Mouse (Mus musculus) large intestine, adult 2 months (tissue): ENCODE results near the gene Ext2. TPM values are rescaled to one million over a fixed set of nuclear protein-coding genes. Genes with fewer than 3 reads are reported as not detected.

Experiments
- DNase-seq: peaks from one replicate; pipeline ENCODE4 v3.0.0-alpha.2; 2012; ENCODE audit warnings: low read depth, low spot score
- WGBS: fragments of 180-500 bp; shearing (Covaris S2); methylation state at CpG from one replicate; pipeline ENCODE4 v1.1.7; 2018; 5-methylcytosine and 5-hydroxymethylcytosine counted together
- polyA plus RNA-seq: library from polyadenylated mRNA; depleted of rRNA; stranded (reverse); fragments of >200 nt; gene quantifications from 2 replicates; pipeline ENCODE4 v1.2.3, GENCODE M21; 2012

The Ext2 gene
- polyA plus RNA-seq, 1 experiment: 29.6 TPM

DNA sequence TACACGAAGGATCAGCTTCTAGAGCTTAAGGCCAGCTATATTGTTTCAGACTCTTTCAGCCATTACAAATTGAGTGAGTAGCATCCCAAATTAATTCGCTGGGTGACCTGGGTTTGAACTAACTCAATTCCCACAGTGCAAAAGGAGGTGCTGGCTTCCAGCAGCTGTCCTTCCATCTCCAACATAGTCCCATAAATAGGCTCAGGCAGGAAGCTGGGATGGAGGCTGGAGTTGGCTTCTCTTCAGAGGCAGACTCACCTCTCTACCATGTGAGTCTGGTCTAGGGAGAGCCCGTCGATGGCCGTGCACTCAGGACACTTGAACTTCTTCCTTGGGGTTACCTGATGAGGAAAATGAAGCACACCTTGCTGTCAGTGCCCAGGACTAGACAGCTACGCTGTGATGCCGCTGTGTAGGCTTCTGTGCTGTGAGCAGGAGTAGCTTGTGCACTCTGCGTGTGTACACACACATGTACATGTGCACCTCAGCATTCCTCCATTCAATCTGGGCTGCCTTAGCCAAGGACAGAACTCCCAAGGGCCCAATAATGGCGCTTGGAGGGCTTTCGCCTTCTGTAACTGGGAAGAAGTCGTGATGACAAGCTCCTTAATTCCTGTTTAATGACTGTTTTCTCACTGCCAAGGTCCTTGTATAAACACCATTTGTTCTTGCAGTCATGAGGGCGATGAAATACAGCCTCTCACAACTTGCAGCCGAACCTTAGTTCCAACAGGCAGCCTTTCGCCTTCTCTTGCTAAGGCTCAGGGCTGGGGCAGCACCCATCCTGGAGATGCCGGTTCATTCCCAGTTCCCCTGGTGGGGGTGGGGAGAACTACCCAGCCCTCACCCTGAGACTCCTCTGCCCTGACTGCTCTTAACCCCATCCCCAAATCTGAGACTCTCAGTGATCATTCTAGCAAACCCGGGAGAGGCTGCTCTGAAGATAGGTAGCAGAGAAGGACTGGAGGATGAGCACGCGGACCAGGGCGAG, 119.1 kb downstream of the Ext2 start:
- WGBS: 82% methylated on average over 19 of the region's 19 CpGs
- DNase-seq: no peak

DNA sequence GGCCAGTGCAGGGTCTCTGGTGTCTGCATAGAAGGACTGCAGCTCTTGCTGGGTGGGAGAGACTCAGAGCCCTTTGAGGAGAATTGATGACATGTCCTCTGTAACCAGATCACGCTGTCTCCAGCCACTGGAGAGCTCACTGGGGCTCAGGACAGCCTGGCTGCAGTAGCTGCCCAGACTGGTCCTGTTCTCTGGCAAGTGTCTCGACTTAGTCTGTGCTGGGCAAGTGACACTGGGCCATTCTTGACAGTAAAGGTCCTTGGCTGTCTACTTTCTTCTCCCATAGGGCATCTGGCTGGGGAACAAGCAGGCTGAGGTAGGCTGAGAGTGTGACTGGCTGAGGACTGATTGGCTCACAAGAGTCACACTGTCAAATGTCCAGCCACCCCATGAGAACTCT, 123.0 kb downstream of the Ext2 start:
- WGBS: 93% methylated on average over 2 of the region's 2 CpGs

DNA sequence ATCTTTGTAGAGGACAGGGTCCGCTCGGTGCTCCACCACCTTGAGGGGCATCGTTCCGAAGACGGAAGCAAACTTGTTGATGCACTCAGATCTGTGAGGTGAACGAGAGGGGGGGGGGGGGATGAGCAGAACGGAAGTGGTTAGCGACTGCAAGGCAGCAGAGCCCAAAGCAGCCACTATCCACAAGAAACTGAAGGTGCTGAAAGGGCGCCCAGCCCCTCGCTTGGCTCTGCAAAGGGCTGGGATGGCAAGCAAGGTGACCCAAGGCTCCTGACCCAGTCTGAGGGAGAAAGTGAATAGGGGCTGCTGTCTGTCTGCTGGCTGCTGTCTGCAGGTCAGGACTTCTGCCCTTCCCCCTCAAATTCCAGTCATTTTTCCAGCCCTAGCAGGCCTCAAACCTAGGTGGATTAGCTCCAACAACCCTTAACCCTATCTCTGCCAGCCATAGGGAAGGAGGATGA, 126.2 kb downstream of the Ext2 start:
- DNase-seq: no peak
- WGBS: 69% methylated on average over 10 of the region's 10 CpGs

More for the DNA sequence above, 123.0 kb downstream of the Ext2 start:
- DNase-seq: no peak

DNA sequence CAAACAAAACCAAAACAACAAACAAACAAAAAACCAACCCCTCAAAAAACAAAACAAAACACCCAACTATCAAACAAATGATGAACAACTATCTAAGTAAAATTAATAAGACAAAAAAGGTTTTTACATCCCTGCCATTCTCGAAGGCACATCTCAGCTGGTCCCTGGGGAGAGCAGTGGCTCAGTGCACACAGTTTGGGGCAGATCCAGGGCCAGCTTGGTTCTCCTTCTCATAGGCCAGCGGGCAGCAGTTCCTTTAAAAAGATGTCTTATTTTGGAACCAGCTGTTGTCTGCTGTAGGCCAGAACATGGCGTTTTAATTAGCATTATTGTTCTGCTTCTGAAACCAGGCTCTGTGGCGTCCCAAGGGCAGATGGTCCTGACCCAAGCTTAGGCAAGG, 129.3 kb downstream of the Ext2 start:
- DNase-seq: no peak
- WGBS: 80% methylated on average over 4 of the region's 4 CpGs

DNA sequence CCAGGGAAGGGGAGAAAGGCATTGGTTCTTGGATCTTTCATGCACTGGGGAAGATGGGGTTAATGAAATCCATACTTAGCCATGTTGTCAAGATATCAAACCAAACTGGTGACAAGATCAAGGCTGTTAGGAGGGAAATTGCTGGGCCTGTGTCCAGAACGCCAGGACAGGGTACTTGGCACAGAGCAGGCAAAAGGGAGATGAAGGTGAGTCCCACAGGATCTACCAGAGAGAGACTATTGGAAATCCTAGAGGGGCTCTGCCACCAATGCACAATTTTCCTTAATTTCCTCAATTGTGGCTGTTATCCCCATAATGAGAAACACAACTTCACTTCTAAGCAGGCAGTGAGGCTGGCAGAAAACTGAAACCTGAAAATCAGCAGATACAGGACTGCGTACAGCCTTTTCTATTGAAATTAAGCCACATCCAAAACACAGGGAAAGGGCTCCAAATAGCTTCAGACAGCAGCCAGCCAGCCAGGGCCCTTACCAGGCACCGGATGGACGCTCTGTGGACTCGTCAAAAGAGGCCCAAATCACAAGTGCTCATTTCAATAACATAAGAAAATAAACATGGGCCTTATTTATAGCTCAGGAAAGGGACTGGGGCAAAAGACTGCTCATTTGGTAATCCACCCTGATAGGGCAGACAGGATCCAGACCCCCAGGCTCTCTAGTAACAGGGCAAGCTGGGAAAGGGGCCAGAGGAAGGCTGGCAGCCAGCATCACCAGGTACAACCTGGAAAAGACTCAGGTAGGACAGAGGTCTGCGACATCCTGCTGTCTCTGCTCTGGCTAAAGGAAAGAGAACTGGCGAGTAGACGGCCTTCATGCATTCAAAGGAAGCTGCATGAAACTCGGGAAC, 132.1 kb downstream of the Ext2 start:
- WGBS: 72% methylated on average over 9 of the region's 9 CpGs

DNA sequence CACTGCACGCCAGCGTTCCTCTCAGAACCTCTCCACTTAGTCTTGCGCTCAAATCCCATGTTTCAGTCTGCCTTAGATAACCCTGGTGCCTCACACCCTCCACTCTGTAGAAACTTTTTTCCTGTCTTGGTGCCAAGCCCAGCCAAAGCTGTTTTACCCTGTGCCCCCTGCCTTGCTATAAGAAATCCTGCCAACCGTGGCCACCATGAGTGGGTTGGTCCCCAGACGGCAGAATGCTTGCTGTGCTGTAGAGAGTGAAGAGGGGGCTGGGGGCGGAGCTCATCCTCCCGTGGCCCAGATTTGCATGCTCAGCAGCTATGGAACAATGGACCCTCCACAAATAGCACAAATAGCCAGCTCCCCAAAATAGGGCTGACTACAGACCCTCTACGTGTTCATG, 138.7 kb downstream of the Ext2 start:
- no peak for DNase-seq
- WGBS: 74% methylated on average over 8 of the region's 8 CpGs

More for the DNA sequence above, 132.1 kb downstream of the Ext2 start:
- no peak for DNase-seq

DNA sequence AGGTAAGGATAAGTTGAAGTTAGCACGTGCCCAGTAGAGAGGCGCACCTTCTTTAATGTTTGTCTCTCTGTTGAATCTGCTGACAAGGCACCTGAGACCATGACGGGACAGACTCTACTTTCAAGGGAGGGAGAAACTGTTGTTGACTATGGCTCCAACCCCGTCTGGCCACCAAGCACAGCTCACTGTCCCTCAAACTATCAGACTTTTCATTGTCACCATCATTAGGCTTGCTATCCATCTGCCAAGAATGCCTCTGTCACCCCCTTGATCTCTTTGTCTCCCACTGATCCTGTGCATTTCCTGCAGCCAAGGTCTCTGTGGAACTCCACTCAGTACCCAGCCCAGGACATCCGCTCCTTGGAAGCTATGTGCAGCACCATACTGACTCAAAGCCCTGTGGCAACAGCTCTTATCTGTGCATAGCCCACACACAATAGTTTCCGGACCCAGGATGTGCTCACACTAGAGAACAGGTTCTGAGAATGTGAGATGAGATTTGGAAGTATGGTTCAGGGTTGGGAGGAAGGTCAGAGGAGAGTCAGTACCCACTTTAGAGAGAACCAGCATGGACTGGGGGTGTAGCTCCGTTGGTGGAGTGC, 139.7 kb downstream of the Ext2 start:
- WGBS: 72% methylated on average over 7 of the region's 7 CpGs
- no peak for DNase-seq

DNA sequence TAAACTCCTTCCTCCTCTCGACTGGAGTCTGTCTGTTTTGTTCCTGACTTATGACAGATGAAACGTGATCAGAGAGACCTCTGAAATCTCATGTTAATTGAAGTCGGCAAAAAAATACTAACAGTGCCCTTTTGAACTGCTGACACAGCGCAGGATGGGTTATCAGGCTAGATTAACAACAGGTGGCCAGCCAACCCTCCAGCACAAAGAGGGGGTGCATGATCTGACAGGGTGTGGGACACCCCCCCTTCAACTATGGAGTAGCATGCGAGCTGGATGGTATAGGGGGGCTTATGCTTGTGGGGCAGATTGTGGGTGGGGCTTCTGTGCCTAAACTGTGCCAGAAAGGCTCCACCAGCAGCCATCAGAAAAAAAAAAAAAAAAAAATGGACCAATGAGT, 141.0 kb downstream of the Ext2 start:
- DNase-seq: no peak
- 32% methylated on average over 5 of the region's 5 CpGs for WGBS

DNA sequence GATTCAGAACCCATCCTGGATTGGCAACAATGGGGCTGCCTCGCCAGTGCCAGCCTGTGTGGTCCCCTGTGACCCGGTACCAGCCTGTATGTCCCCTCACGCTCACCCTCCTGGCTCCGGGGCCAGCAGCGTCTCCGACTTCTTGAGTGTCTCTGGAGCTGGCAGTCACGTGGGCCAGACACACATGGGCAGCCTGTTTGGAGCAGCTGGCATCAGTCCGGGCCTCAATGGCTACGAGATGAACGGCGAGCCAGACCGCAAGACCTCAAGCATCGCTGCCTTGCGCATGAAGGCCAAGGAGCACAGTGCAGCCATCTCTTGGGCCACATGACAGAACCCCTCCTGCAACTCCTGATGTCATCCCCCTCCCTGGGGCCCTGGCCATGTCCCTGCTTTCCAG, 145.1 kb downstream of the Ext2 start:
- DNase-seq: no peak
- 90% methylated on average over 14 of the region's 14 CpGs for WGBS

DNA sequence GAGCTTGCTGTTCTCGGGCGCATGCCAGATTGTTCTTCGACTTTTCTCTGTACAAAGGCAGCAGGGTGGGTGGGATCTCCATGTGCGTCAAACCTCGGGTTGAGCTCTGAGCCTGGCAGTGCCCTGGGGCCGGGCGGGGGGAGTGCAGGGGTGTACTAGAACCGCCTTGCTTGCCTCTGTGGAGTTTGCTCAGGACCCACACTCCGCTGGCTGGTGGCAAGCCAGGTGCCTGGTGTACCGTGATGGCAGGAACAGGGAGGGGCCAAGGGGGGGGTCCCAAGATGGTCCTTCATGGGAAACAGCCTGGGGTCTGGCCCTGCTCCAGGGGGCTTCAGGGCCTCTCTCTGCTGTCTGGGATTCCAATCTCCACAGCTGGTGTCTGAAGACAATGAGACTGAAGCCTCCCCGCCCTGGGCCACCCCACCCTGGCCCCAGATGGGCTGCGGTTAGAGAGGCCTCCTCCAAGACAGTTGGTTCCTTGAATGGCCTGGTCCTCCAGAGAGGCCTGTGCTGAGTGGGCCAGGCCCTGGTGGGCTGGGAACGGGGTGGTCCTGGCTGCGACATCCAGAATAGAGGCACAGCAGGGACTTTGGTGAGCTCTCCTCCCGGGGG, 150.7 kb downstream of the Ext2 start:
- WGBS: 77% methylated on average over 15 of the region's 15 CpGs

DNA sequence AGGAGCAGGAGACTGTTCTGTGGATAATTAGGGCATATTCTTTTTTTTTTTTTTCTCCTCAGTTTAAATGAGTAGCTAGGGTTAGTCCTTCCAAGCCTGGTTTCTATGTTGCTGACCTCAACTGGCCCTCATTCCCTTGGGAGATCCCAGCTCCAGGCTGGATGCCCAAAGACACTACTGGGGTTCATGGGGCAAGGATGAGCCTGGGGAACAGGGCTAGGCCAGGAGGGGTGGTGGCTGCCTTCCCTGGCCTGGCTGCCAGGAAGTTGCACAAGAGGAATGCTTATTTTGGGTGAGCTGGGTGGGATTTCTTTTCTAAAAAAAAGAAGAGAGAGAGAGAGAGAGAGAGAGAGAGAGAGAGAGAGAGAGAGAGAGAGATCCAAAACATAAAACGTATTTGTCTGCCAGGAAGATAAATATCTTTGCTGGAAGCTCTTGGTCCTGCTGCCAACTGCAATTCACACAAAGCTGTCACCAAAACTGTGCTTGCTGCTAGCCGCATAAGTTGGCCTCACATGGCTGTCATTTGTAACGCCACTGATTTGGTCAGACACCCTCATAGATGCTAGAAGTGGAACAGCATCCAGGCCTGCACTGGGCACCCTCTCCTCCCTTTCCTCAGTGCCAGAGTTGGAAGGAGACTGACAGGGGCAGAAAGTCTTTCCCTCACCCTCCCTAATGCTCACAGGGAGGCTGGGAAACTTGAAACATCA, 156.1 kb downstream of the Ext2 start:
- 58% methylated on average over 3 of the region's 3 CpGs for WGBS
- DNase-seq: no peak

More for the DNA sequence above, 150.7 kb downstream of the Ext2 start:
- DNase-seq: no peak

DNA sequence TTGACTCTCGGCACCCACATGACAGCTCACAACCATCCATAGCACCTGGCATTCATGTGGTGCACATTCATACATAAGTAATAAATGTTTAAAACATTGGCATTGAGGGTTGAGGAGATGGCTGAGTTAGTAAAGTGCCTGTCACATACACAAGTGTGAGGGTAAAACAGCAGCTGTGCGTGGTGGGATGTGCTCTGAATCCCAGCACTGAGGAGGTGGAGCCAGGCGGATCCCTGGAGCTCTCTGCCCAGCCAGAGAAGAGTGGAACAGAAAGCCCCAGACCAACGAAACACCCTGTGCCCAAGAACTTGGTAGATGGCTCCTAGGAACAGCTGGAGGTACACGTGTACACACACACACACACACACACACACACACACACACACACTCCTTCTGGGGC, 156.9 kb downstream of the Ext2 start:
- 78% methylated on average over 5 of the region's 5 CpGs for WGBS
- no peak for DNase-seq

DNA sequence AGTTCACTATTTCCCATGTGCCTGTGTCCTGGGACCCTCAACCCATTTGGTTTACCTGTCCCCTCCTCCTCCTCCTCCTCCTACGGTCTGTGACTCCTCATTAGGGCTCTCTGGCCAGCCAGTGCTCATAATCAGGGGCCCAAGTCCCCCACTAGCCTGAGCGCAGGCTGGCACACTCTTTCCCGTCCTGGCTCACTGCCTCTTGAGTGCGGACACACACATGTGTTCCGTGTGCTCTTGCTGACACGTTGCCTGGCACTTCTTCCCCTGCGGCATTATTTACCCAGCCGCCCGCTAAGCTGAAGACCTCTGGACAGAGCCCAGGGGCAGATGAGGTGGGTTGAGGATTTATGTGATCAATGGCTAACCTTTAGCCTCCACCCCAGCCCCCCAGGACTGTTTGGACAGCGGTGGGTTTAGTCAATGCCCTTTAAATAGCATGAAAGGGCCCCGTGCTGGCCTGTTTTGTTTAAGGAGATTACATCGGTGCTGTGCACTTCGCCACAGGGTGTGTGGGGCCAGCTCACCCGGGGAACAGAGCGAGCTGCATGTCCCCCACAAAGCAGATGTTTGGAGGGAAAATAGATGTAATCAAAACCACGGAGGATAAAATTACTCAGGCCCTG, 160.0 kb downstream of the Ext2 start:
- WGBS: 31% methylated on average over 16 of the region's 16 CpGs
- DNase-seq: no peak

DNA sequence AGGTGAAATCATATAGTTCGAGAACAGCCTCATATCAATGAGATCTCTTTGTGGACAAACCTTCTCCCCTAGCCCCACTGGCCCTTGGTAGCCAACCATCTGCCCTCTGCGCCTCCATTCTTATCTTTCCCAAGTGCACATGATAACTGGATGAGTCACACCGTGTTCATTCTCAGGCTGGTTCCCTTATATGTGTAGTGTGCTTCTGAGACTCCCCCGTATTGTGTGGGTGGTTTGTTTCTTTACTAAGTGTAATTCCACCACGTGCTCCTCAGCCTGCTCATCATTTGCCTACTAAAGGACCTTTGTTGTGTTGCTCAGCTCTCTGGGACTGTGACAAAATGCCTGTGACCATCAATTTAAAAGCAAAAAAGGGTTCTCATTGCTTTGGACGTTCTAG, 161.3 kb downstream of the Ext2 start:
- 65% methylated on average over 6 of the region's 6 CpGs for WGBS
- no peak for DNase-seq

DNA sequence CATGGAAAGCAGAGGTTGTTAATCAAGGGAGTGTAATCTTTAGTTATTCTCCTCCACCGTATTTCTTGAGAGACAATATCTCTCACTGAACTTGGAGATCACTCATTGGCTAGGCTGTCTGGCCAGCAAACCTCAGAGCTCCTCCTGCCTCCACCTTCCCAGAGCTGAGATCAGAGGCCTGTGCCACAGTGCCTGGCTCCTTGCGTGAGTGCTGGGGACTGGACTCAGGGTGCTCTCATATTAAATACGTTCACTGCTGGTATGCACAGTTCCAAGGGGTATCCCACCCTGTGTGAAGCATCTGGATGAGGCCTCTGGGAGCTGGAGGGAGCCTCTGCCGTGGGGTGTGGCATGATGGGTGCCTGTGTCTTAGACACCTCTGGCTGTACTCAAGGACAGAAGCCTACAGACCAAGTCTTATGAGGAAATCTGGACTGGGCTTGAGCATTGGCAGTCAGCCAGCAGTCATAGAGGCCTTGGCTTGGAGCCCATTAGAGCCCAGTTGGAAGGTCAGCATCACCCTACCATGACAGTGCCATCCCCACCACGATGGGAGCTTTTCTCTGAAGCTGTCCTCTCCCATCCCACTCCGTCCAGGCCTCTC, 162.6 kb downstream of the Ext2 start:
- 68% methylated on average over 6 of the region's 6 CpGs for WGBS
- no peak for DNase-seq

DNA sequence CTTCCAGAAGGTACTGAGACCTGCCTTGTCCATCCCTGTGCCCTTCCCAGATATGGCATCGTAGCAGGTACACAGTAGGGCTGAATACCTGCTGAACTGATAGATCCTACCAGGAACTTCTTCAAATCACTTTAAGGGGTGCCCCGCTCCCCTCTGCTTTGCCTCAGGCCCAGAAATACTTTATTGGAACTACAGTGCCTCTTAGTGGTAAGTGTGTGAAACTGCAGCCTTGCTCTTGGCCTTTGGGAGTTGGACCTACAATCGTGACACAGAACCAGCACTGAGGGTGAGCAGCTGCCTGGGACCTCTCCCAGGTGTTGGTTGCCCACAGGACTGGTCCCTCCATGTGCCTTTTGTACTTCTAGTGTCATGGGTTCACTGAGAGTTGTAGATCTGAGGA, 163.4 kb downstream of the Ext2 start:
- 30% methylated on average over 3 of the region's 3 CpGs for WGBS
- DNase-seq: no peak

DNA sequence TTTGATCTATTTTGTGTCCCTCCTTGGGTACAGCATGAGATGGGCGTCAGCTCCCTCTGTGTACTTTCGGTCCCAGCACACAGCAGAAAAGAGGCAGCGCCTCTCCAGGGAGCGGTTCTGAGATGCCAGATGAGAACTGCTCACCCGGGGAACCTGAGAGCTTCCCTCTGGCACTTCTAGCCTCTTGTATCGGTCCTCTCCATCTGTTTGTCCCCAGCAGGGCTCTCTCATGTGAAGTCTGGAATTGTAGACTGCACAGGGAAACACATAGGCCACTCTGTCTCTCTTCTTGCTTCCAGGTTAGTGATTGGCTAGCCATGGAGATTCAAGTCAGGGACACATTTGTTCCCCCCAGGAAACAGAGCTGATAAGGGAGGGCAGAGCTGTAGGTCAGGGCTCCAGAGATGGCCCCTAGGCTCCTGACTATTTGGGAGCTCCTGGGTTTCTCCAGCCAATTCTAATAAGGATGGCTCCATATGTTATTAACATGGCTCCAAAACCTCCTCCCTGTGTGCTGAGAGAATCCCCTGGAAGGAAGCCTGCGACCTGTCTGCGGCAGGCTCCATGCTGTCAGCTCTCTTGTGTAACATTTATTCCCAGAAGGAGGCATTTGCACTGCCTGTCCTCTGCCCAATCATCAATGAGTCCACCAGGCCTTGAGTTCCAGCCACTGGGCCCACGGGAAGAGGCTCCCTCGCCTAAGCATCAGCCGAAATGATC, 167.9 kb downstream of the Ext2 start:
- DNase-seq: no peak
- WGBS: 70% methylated on average over 11 of the region's 11 CpGs
